Mouse (Mus musculus) 416B (cell line): ENCODE measurements around the gene Ggta1.
"Not testable (repeated sequence)": the region's sequence is repeated elsewhere in the genome, so short reads cannot be mapped to it uniquely, and the experiment has no call there.

Source experiments
- DNase-seq: peaks from one replicate; pipeline ENCODE4 v3.0.0; 2011; ENCODE audit warnings: low read depth

Gene Ggta1

DNA sequence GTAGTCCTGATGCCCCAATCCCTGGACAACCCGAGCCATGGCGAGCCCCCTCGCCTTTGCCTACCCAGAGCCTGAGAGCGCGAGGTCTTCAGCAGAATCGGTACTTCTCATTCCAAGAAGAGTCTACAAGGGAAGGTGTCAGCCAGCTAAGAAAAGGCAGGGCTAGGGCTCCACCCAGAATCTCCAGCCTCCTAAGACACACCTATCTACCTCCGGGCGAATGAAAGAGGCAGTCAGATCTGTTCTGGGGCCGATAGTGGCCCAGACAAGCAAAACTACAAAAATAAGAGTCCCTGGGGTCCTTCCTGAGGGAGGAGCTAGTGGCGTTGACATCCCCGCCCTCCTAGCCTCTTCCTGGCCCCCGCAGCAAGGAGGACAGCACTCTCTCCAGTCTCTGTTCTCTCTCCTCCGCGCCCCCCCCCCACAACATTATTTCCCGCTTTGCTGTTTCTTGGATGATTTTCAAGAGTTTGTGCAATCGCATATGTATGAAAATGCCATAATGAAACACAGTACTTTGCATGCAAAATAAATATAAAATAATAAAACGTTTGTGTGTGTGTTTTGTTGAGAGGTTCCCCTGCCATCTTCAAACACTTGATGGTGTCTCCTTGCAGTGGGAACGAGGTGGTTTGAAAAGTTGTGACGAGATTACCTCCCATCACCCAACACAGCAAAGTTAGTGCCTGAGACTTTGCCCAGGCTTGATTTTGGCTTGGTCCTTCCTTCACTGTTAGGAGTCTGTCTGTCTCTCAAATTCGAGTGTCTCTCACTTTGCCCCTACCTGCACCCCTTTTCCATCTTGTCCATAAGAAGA, 1.7 kb downstream of the Ggta1 start:
- DNase-seq, result no peak

DNA sequence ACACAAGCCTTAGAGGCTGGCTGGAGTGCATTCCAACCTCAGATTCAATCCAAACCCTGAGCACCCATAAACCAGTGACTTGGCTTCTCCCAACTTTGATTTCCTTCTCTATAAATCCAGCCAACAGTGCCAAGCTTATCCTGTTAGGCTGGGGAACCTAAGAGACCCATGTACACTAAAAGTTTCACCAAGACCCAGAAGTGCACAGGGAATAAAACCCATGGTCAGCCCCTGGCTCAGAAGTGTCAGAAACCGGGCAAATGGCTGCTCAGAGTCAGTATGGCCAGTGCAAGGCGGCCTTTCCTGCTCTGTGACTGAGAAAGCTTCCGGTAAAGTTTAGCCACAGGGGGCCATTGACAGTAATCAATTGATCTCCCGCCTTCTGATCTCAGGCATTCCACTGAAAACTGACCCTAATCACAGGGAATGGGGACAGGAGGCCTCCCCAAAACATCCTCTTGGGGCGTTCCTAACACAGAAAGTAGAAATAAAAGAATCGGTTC, 2.6 kb downstream of the Ggta1 start:
- no peak for DNase-seq

DNA sequence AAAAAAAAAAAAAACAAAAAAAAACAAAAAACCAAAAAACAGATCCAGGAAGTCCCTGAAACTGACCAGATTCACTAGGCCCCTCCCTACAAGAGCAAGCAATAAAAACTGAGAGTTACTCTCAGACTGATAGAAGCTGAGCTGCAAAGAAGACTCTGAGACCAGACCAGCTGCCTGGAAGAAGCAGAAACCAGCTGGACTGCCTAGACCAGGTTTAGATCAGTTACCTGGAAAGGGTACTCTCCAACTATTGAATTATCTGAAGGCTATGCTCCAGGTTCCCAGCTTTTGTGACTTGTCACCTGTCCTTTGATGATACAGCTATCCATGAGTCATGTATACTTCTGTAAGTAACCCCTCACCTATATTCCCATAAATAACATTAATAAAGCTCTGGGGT, 3.7 kb downstream of the Ggta1 start:
- DNase-seq, result no peak

DNA sequence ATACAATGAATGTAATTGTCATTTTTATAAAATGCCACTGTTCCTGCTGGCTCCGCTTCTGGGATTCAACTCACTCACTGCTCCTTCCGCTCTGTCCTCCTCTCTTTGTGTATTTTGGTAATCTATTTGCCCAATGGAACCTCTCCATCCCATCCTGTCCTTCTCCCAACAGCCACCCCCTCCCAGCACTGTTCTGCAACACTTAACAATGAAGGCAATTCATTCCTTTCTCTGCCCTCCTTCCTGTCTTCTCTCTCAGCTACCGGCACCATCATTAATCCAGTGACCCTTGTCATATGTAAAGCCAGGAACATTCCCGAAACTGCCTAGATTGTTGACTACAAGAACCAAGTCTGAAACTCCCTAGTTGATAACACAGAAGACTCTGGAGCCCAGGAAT, 4.6 kb downstream of the Ggta1 start:
- DNase-seq, result no peak

DNA sequence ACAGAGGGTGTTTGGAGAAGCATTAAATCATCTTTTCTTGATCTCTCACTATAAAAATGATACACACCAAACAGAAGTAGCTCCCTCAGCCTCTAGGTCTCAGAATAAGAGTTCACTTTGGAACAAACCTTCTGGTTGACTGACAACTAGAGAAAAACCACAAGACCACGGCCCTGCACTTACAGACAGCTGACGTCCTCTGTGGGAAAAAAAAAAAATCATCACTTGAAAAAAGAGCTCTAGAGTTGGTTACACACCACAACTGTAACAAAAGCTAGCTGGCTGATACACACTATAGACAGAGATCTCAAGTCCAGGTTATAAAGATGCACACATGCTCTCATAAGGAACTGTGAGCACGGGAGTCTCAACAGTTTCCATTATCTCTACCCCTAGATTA, 9.3 kb downstream of the Ggta1 start:
- peak; percentile 77 for DNase-seq

DNA sequence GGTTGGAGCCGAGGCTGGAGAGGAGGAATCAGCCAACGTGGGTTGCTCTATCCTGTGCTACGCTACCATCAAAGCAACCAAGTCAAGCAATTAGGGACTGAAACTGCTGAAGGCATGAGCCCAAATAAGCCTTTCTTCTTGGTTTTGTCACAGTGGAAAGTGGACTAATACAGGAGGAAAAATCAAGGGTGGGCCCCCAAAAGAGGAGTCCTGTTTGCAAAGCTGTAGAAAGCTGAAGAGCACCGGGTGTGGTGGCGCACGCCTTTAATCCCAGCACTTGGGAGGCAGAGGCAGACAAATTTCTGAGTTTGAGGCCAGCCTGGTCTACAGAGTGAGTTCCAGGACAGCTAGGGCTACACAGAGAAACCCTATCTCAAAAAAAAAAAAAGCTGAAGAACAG, 10.3 kb downstream of the Ggta1 start:
- not testable (repeated sequence) for DNase-seq

DNA sequence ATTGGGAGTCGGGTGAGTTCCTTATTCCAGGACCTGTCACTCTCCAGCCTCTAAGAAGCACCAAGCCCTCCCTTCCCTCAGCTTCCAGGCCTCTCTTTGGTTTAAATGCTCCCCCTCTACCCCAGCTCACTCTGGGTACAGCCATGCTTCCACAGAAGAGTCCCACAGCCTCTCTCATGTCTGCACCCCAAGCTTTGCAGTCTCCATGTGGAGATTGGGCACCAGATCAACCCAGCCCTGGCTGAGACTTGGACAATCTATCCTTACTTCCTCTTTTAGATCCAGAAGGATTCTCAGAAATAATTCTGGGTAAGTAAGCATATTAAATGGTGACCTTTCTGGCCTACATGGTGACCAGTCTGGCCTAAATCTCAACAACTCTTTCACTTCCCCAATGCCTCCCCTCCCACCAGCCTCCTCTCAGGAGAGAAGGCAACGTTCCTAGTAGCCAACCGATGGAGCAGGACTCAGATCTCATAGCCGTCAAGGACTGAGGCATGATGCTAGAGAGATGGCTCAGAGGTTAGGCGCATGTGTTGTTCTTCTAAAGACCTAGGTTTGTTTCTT, 11.5 kb downstream of the Ggta1 start:
- DNase-seq, result no peak

DNA sequence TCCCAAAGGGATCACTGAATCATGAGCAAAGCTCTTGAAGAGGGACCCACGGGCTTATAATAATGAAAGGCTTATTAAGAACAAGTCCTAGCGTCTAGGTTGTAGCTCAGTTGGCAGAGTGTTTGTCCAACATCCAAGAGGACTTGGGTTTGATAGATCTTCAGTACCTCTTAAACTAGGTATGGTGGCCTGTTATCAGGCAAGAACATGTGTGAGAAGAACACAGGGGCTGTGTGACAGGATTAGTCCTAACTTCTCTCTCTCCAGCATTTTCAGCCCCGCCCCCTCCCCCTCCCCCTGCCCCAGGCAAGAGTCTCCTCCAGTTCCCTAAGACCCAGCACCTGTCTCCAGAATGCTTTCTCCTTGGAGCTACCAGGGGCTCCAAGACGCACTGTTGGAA, 12.2 kb downstream of the Ggta1 start:
- DNase-seq, result no peak

DNA sequence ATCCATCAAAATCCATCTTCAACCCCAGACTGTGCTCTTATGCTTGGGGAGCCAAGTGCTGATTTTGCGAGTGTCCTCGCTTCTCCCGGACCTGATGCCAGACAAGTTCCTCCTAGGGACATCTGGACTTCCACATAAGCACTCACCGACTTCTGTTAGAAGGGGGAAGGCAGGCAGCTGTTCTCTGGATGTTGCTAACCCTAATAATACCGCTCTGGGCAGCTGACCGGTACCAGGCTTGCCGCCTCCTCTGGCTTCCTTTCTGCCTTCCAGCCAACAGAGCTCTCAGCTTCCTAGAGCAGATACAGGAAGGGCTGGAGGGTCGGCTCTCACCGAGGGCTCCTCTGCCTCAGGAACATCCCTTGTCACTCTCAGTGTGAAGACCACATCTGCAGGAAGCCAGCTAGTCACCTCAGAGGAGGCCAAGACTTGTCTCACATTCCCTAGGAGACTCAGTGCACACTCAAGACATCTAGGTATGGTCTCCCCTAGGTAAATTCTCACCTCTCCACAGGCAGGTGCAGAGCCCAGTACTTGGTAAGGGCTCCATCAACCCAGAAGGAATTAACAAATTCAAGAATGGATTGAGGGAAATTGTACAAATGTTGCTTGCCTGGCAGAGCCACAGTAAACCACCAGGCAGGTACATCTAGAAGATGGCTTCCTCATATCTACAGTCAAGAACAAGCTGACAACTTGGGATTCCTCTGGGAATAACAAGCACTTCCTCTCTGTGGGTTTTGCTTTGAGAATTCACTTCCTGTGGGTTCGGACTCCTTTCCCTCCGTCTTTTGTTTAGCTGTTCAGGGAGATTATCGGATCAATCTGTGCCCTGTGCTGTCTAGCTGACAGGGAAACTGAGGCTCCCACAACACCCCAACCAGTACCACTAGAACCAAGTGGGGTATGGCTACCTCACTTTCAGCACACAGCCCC, 13.1 kb downstream of the Ggta1 start:
- no peak for DNase-seq

DNA sequence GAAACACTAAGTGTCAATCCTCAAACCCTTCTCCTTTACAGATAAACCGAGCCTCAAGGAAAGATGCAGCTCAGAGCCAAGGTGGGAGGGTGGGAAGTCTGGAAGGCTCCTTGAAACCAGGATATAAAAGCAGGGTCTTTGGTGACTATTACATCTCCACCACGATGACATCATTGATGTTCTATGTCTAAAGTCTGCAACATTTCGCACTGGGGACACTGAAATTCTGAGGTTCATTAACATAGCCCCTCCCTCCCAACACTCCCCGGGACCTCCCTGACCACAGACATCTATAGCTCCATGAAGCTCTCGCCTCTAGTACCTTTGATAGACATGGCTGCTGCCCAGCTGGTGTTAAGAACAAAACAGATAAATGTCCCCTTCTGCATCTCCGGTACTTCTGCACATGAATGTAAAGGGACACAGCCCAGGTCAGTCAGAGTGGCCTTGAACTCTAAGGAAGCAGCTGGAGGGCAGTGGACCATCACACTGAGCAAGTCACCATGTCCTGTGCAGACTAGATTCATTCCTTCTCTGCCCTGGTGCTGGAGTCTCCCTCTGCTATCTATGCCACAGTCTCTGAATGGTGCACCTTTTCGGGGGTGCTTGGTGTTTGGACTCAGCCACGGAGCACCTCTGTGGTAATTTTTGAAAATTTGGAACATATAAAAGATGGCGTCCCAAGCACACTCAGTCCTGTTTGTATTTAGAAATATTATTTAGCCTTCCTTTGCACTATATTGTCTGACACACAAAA, 13.9 kb downstream of the Ggta1 start:
- no peak for DNase-seq

DNA sequence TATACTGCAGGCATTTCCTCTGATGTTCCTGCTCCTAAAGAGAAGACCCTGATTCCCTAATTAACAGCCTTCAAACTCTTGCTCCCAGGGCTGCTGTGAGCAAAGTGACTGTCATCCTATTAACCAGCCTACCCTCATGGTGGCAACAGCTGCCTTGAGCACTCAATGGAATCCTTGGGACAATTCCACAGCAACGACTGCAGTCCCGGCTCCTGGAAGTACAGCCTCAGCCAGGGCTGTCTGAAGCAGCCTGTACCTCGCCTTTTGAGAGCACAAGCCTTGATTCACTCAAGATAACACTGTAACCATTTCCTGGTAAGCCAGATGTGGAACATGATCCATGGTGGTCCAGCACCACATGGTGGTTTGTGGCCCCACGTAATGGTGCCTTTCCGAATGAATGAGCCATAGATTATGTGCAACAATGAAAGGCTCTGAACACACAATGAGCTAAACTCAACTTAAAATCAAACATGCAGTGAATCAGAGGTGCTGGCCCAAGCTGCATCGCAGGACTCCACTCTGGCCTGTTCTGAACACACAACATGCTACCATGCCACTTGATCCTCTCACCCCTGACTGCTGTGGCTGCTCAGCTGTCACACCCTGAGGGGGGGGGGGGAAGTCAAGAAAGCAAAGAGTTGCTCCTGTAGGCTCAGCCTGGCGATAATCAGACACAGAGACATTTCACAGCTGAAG, 14.7 kb downstream of the Ggta1 start:
- peak; percentile 72 for DNase-seq

DNA sequence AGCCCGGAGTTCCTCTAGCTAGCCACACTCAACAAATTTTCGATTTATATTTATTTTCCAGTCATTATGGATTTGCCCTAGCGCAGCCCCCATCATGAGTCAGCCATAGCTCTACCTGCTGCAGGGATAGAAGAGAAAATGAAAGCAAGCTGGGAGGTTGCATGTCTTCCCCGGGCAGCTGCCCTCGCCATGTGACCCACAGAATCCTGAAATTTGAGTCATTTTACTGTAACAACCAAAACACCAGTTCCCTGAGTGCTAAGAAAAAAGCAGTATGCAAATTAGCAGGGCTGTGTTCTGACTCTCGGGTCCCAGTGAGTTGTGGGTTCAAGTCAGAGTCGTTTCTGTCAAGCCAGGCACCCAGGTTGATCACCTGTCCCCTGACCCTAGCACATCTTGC, 15.6 kb downstream of the Ggta1 start:
- peak; percentile 71 for DNase-seq

DNA sequence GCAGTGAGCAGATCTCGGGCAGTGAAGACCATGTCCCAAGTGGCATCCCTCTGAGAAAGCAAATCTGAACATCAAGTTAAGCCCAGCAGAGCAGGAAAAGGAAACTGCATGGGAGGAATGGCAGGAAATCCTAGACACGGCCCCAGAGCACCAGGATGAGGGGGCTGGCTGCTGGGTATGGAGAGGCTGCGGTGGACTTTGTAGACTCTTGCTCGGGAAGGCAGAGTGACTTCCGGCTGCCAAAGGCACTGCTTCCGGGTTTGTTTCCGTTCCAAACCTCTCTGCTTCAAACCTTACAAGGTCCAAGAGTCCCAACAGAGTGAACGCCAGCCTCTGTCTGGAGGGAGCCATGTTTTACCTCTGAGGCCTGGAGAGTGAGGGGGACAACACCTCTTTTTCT, 16.2 kb downstream of the Ggta1 start:
- DNase-seq, result no peak

DNA sequence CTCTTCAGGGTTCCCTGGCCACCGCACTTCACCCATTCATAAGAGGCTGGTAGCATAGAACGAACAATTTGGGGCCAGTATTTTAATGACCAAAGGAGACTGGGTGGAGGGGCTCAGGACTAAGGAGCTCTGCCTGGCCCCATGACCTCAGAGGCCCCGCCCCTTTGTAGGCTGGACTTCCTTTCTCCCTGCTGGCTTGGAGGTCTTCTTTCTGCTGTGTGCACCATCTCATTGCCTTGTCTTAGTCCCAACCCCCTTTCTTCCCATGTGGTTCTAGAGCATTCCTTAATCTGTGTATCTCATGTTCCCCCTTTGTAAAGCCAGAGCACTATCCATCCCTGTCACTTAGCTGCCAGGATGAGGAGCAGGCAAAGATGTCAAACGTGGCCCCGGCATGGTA, 16.7 kb downstream of the Ggta1 start:
- DNase-seq, result no peak

DNA sequence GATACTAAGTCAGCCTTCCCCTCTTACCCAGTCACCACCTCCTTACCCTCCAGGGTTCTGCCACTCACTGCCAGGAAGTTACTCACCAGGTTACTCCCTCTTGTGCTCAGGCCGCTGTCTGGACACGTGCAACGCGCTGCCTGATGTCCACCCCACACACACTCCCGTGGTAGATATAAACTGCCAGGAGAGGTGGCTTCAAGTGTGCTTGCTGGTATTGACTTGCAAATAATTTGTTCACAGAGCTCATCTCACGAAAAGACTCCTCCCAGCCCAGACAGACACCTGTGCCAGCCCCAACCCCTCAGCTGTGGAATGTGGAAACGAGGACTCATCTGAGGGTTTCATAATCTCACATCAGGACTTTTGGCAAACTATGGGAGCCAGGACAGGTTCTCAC, 17.4 kb downstream of the Ggta1 start:
- peak; percentile 82 for DNase-seq

DNA sequence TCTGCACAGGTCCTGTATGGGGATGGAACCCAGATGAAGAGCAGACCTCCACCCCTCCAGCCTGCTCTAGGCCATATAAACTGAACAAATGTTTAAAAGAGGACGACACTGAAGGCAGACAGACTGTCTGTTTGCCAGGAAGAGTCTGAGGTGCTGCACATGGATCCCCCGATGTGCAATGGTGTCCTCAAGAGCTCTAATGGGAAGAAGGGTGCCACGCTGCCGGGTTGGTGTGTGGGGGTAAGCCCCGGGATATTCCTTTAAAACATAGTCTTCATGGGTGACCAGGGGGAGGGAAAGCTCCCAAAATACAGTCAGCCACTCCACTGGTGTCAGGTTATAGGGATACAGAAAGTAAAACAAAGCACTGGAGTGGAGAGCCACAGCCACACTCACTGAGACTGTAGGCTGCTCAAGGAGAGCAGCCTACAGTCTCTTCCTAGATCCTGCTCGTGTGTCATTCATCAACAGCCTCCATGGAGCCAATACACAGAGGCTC, 18.2 kb downstream of the Ggta1 start:
- DNase-seq, result no peak

DNA sequence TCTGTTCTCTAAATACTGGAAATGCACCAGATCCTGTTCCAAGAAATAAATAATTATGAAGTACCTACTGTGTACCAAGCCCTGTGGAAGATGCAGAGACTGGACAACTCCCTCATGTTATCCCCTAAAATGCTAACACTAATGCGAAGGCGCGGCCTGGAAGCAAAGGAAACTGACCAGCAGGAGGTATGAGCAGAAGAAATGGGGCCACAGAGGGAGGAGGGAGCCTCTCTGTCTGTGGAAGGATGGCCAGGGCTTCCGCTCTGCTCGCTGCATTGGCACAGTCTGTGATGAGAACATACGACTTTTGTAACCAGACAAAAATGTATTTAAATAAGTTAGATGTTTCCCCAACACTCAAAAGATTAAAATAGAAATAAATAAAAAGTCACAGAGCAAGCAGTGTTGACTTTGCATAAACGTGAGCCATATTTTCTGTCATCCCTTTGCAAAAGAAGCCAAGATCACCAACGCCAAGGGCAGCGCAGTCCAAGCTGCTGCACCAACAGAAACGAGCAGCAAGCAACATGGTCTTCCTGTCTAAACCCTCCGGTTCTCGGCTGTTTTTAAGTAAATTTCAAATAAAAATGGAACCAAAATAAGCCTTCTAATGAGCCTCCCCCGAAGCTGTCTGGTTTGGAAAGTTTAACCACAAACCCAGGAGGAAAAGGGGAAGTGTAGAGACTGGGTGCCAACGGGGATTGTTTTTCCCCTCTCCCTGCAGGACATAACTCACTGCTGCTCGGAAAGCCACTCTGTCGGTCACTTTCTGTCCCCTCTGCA, 18.9 kb downstream of the Ggta1 start:
- DNase-seq, result peak; percentile 60

DNA sequence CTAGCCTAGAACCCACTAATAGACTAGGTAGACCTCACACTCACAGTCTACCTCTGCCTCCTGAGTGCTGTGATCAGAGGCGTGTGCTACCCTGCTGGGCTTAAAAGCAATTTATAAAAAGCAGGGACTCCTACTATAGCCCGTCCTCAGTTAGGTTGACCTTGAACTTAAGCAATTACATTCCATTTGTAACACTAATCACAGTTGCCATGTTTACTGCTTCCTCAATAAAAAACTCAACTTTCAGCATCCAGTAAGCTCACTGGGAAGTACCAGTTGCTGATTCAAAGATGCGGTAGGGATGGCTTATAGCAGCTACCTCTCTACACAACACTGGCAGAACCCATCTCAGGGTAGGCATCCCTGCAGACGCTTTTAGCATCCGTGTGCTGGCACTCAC, 19.7 kb downstream of the Ggta1 start:
- DNase-seq, result no peak

DNA sequence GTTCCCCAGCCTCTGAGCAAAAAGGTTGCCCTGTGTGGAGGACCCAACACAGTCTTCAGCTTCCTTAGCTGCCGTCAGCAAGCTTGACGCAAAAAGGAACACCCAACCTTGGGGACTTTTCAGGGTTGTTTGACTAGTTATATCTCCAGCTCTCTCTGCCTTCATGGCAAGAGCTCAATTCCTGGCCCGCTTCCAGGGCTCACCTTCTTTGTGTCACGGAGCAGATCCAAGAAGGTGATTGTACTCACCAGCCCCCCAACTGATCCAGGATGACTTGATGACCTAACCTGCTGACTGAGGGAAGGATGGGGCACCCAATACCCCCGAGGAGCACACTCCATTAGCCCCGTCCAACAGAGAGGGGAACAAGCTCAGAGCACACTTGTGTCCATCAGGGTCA, 21.0 kb downstream of the Ggta1 start:
- no peak for DNase-seq

DNA sequence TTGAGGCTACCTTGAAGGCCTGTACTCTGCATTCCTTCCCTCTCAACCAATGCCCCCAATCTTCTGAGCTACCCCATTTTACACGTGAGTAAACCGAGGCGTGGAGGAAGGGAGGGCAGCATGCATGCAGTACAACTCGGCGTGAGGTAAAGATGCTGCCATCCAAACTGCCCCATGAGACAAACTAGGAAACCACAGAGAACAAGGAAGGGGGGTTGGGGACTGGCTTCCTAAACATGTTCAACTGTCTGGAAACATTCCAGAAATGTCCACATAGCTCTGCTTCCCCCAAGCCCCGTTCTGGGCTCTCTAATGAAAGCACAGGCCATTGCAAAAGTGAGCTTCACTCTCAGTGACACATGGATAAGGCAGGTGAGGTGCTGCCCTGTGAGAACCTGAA, 21.6 kb downstream of the Ggta1 start:
- DNase-seq, result peak; percentile 62
